Mouse (Mus musculus) liver, embryonic 14 days (tissue): Measurements from ENCODE around the gene Prrt1. TPM values are rescaled to one million over a fixed set of nuclear protein-coding genes. Genes with fewer than 3 reads are reported as not detected.

Experiments used
- polyA plus RNA-seq: library from polyadenylated mRNA; depleted of rRNA; stranded (reverse); fragments of >200 nt; gene quantifications from 2 replicates; pipeline ENCODE4 v1.2.3, GENCODE M21; 2012; rRNA removed

The Prrt1 gene
- 0.02 and 0.03 TPM in 2 replicates for polyA plus RNA-seq

GRCm38 (mm10) chr17:34629221-34629751 lies at the start of gene Prrt1:
Prrt1 (plus strand) TSS chr17:34629533.

GRCm38 (mm10) chr17:34589681-34590101 lies 39.6 kb upstream of the Prrt1 start, which contains the start of gene Gpsm3:
Gpsm3 (plus strand) TSS chr17:34589806.

GRCm38 (mm10) chr17:34591029-34591993 lies 38.0 kb upstream of the Prrt1 start, which contains the start of gene Pbx2:
Pbx2 (plus strand) TSS chr17:34591266.

GRCm38 (mm10) chr17:34597566-34598095 lies 31.7 kb upstream of the Prrt1 start, which contains the start of gene Ager:
Ager (plus strand) TSS chr17:34597862.

GRCm38 (mm10) chr17:34603375-34604060 lies 25.8 kb upstream of the Prrt1 start, which contains the start of gene Rnf5:
Rnf5 (minus strand) TSS chr17:34603690.

GRCm38 (mm10) chr17:34604061-34604508 lies 25.2 kb upstream of the Prrt1 start, which contains the start of gene Agpat1:
Agpat1 (plus strand) TSS chr17:34604262.

GRCm38 (mm10) chr17:34615871-34616270 lies 13.5 kb upstream of the Prrt1 start, which contains the start of gene Egfl8:
Egfl8 (minus strand) TSS chr17:34615971.

GRCm38 (mm10) chr17:34627943-34628643 lies 1.2 kb upstream of the Prrt1 start, which contains the start of gene Ppt2:
Ppt2 (minus strand) TSS chr17:34628510.

GRCm38 (mm10) chr17:34644608-34645007 lies 15.3 kb downstream of the Prrt1 start, which contains the start of gene Fkbpl:
Fkbpl (plus strand) TSS chr17:34644764.

GRCm38 (mm10) chr17:34646906-34647787 lies 17.8 kb downstream of the Prrt1 start, which contains the start of gene Atf6b:
Atf6b (plus strand) TSS chr17:34647146.

GRCm38 (mm10) chr17:34670235-34670634 lies 40.9 kb downstream of the Prrt1 start, which contains the start of gene Tnxb:
Tnxb (plus strand) TSS chr17:34670535.

Other genes with a start within 250 kb of the Prrt1 start
- 0.15 and 0.23 TPM in 2 replicates for gene BC051142, start 230.7 kb upstream of the Prrt1 start, polyA plus RNA-seq
- not detected in 2 replicates for gene Btnl4, start 152.2 kb upstream of the Prrt1 start, polyA plus RNA-seq
- gene Btnl6, start 112.2 kb upstream of the Prrt1 start, polyA plus RNA-seq, result not detected in 2 replicates
- gene Notch4, start 65.3 kb upstream of the Prrt1 start, polyA plus RNA-seq, result 0.58 and 0.70 TPM in 2 replicates
- gene Gpsm3, start 39.7 kb upstream of the Prrt1 start, polyA plus RNA-seq, result 3.5 and 4.0 TPM in 2 replicates
- 21.8 and 22.1 TPM in 2 replicates for gene Pbx2, start 38.3 kb upstream of the Prrt1 start, polyA plus RNA-seq
- 1.3 and 1.4 TPM in 2 replicates for gene Ager, start 31.7 kb upstream of the Prrt1 start, polyA plus RNA-seq
- gene Rnf5, start 25.8 kb upstream of the Prrt1 start, polyA plus RNA-seq, result 49.5 and 53.6 TPM in 2 replicates
- 29.1 and 33.0 TPM in 2 replicates for gene Agpat1, start 25.3 kb upstream of the Prrt1 start, polyA plus RNA-seq
- gene Egfl8, start 13.6 kb upstream of the Prrt1 start, polyA plus RNA-seq, result 0.37 and 0.54 TPM in 2 replicates
- 8.7 and 11.0 TPM in 2 replicates for gene Ppt2, start 1.0 kb upstream of the Prrt1 start, polyA plus RNA-seq
- 1.6 and 1.7 TPM in 2 replicates for gene Fkbpl, start 15.2 kb downstream of the Prrt1 start, polyA plus RNA-seq
- gene Atf6b, start 17.6 kb downstream of the Prrt1 start, polyA plus RNA-seq, result 13.3 and 14.6 TPM in 2 replicates
- gene Tnxb, start 41.0 kb downstream of the Prrt1 start, polyA plus RNA-seq, result 0.14 and 0.15 TPM in 2 replicates
- gene C4b, start 114.3 kb downstream of the Prrt1 start, polyA plus RNA-seq, result 2.5 and 3.3 TPM in 2 replicates
- 0.03 TPM in 1 of 2 replicates, not detected in the other for gene Cyp21a1, start 175.0 kb downstream of the Prrt1 start, polyA plus RNA-seq
- 15.6 and 17.8 TPM in 2 replicates for gene Stk19, start 207.4 kb downstream of the Prrt1 start, polyA plus RNA-seq
- gene Dxo, start 207.5 kb downstream of the Prrt1 start, polyA plus RNA-seq, result 22.0 and 28.0 TPM in 2 replicates
- gene Skiv2l, start 220.7 kb downstream of the Prrt1 start, polyA plus RNA-seq, result 19.0 and 22.2 TPM in 2 replicates
- gene Nelfe, start 220.9 kb downstream of the Prrt1 start, polyA plus RNA-seq, result 43.8 and 44.0 TPM in 2 replicates
- gene Cfb, start 233.0 kb downstream of the Prrt1 start, polyA plus RNA-seq, result 157 and 169 TPM in 2 replicates
- 5.7 and 6.1 TPM in 2 replicates for gene Zbtb12, start 249.9 kb downstream of the Prrt1 start, polyA plus RNA-seq